Mouse (Mus musculus): ENCODE results near the gene Casr.

Gene Casr

GRCm38 (mm10) chr16:36561386-36562338, at the start of gene Casr:
Gene Casr (minus strand): TSS chr16:36562141.
- TF ChIP-seq GATA4 (IDR thresholded peaks at IDR 0.05; ENCODE audit: insufficient replicate concordance, low read length), result no peak

GRCm38 (mm10) chr16:36602632-36603031, 40.7 kb upstream of the Casr start:
- TF ChIP-seq GATA4 (IDR thresholded peaks at IDR 0.05; ENCODE audit: insufficient replicate concordance, low read length), result no peak

- TF ChIP-seq GATA4 (IDR thresholded peaks at IDR 0.05; ENCODE audit: insufficient replicate concordance, low read length), result no peak
Observed at GRCm38 (mm10) chr16:36598265-36598664, 36.3 kb upstream of the Casr start.

- no peak for TF ChIP-seq GATA4 (IDR thresholded peaks at IDR 0.05; ENCODE audit: insufficient replicate concordance, low read length)
Observed at GRCm38 (mm10) chr16:36596671-36597410, 34.9 kb upstream of the Casr start.

- TF ChIP-seq GATA4 (IDR thresholded peaks at IDR 0.05; ENCODE audit: insufficient replicate concordance, low read length), result no peak
Observed at GRCm38 (mm10) chr16:36589898-36590297, 28.0 kb upstream of the Casr start.

- no peak for TF ChIP-seq GATA4 (IDR thresholded peaks at IDR 0.05; ENCODE audit: insufficient replicate concordance, low read length)
Observed at GRCm38 (mm10) chr16:36587971-36588370, 26.0 kb upstream of the Casr start.

- no peak for TF ChIP-seq GATA4 (IDR thresholded peaks at IDR 0.05; ENCODE audit: insufficient replicate concordance, low read length)
Observed at GRCm38 (mm10) chr16:36582073-36582472, 20.1 kb upstream of the Casr start.

- no peak for TF ChIP-seq GATA4 (IDR thresholded peaks at IDR 0.05; ENCODE audit: insufficient replicate concordance, low read length)
Observed at GRCm38 (mm10) chr16:36571942-36572341, 10.0 kb upstream of the Casr start.

GRCm38 (mm10) chr16:36559573-36559972, 2.4 kb downstream of the Casr start:
- TF ChIP-seq GATA4 (IDR thresholded peaks at IDR 0.05; ENCODE audit: insufficient replicate concordance, low read length), result no peak; the same call in 1 of the 2 replicates

GRCm38 (mm10) chr16:36555672-36556165, 6.2 kb downstream of the Casr start:
- TF ChIP-seq GATA4 (IDR thresholded peaks at IDR 0.05; ENCODE audit: insufficient replicate concordance, low read length), result no peak

- TF ChIP-seq GATA4 (IDR thresholded peaks at IDR 0.05; ENCODE audit: insufficient replicate concordance, low read length), result no peak
Observed at GRCm38 (mm10) chr16:36553624-36554023, 8.3 kb downstream of the Casr start.

- no peak for TF ChIP-seq GATA4 (IDR thresholded peaks at IDR 0.05; ENCODE audit: insufficient replicate concordance, low read length)
Observed at GRCm38 (mm10) chr16:36545333-36545732, 16.6 kb downstream of the Casr start.

- TF ChIP-seq GATA4 (IDR thresholded peaks at IDR 0.05; ENCODE audit: insufficient replicate concordance, low read length), result no peak
Observed at GRCm38 (mm10) chr16:36543091-36543490, 18.9 kb downstream of the Casr start.

- TF ChIP-seq GATA4 (IDR thresholded peaks at IDR 0.05; ENCODE audit: insufficient replicate concordance, low read length), result no peak
Observed at GRCm38 (mm10) chr16:36540834-36541233, 21.1 kb downstream of the Casr start.

- TF ChIP-seq GATA4 (IDR thresholded peaks at IDR 0.05; ENCODE audit: insufficient replicate concordance, low read length), result no peak
Observed at GRCm38 (mm10) chr16:36532981-36533687, 28.8 kb downstream of the Casr start.
